Mouse (Mus musculus): Measurements from ENCODE around the gene Map3k12. TPM values are rescaled to one million over a fixed set of nuclear protein-coding genes. Genes with fewer than 3 reads are reported as not detected.

Map3k12 gene
- polyA plus RNA-seq, 1 experiment from 2014 or later: 65.5 TPM

- Histone ChIP-seq H3K27ac (ENCODE audit: low read length) (no peak overlapping the region; the same call in 1 of the 2 replicates), H3K9ac (ENCODE audit: low read depth, low read length) (no peak overlapping the region), H3K4me2 (ENCODE audit: low read length) (no peak overlapping the region), H3K36me3 (ENCODE audit: control insufficient read depth, insufficient read depth, low read length) (peaks cover 54% of the 10 kb centered on the region), H3K4me1 (ENCODE audit: control insufficient read depth, insufficient read depth, low read length) (no peaks in the 10 kb centered on the region), H3K4me3 (ENCODE audit: low read depth, low read length) (no peak overlapping the region), H3K9me3 (replicated peaks; ENCODE audit: control insufficient read depth, low read length, poor library complexity, severe bottlenecking) (no peaks in the 10 kb centered on the region), H3K27me3 (ENCODE audit: control insufficient read depth, insufficient read depth, low read depth, low read length) (no peaks in the 10 kb centered on the region)
- WGBS: 91% methylated on average over 19 of the region's 19 CpGs
- peak; percentile 18; the same call in 1 of the 2 replicates for ATAC-seq
Observed at GRCm38 (mm10) chr15:102501084-102501814, 15.6 kb downstream of the Map3k12 start.

GRCm38 (mm10) chr15:102500479-102500878, 16.4 kb downstream of the Map3k12 start:
- no peak for ATAC-seq
- no peaks in the 10 kb centered on the region for H3K9me3 ChIP-seq (replicated peaks; ENCODE audit: control insufficient read depth, low read length, poor library complexity, severe bottlenecking)
- no peak overlapping the region for H3K4me3 ChIP-seq (ENCODE audit: low read depth, low read length)
- H3K27me3 ChIP-seq (ENCODE audit: control insufficient read depth, insufficient read depth, low read depth, low read length): no peaks in the 10 kb centered on the region
- H3K9ac ChIP-seq (ENCODE audit: low read depth, low read length): no peak overlapping the region
- no peak overlapping the region for H3K4me2 ChIP-seq (ENCODE audit: low read length)
- WGBS: 96% methylated on average over 5 of the region's 5 CpGs
- no peak overlapping the region for H3K27ac ChIP-seq (ENCODE audit: low read length)
- no peaks in the 10 kb centered on the region for H3K4me1 ChIP-seq (ENCODE audit: control insufficient read depth, insufficient read depth, low read length)
- peaks cover 53% of the 10 kb centered on the region for H3K36me3 ChIP-seq (ENCODE audit: control insufficient read depth, insufficient read depth, low read length)

GRCm38 (mm10) chr15:102499851-102500250, 17.0 kb downstream of the Map3k12 start:
- no peak for ATAC-seq
- H3K4me2 ChIP-seq (ENCODE audit: low read length): no peak overlapping the region
- no peaks in the 10 kb centered on the region for H3K27me3 ChIP-seq (ENCODE audit: control insufficient read depth, insufficient read depth, low read depth, low read length)
- no peak overlapping the region for H3K9ac ChIP-seq (ENCODE audit: low read depth, low read length)
- H3K4me1 ChIP-seq (ENCODE audit: control insufficient read depth, insufficient read depth, low read length): no peaks in the 10 kb centered on the region
- no peak overlapping the region for H3K4me3 ChIP-seq (ENCODE audit: low read depth, low read length)
- peaks cover 50% of the 10 kb centered on the region for H3K36me3 ChIP-seq (ENCODE audit: control insufficient read depth, insufficient read depth, low read length)
- H3K9me3 ChIP-seq (replicated peaks; ENCODE audit: control insufficient read depth, low read length, poor library complexity, severe bottlenecking): no peaks in the 10 kb centered on the region
- WGBS: 92% methylated on average over 6 of the region's 6 CpGs
- H3K27ac ChIP-seq (ENCODE audit: low read length): no peak overlapping the region

- no peak overlapping the region for H3K27ac ChIP-seq (ENCODE audit: low read length)
- no peaks in the 10 kb centered on the region for H3K4me1 ChIP-seq (ENCODE audit: control insufficient read depth, insufficient read depth, low read length)
- H3K4me3 ChIP-seq (ENCODE audit: low read depth, low read length): no peak overlapping the region
- WGBS: 74% methylated on average over 3 of the region's 3 CpGs
- no peak for ATAC-seq
- no peak overlapping the region for H3K4me2 ChIP-seq (ENCODE audit: low read length)
- H3K9me3 ChIP-seq (replicated peaks; ENCODE audit: control insufficient read depth, low read length, poor library complexity, severe bottlenecking): no peaks in the 10 kb centered on the region
- H3K36me3 ChIP-seq (ENCODE audit: control insufficient read depth, insufficient read depth, low read length): peaks cover 46% of the 10 kb centered on the region
- no peaks in the 10 kb centered on the region for H3K27me3 ChIP-seq (ENCODE audit: control insufficient read depth, insufficient read depth, low read depth, low read length)
- H3K9ac ChIP-seq (ENCODE audit: low read depth, low read length): no peak overlapping the region
Observed at GRCm38 (mm10) chr15:102499370-102499769, 17.5 kb downstream of the Map3k12 start.

- no peaks in the 10 kb centered on the region for H3K27me3 ChIP-seq (ENCODE audit: control insufficient read depth, insufficient read depth, low read depth, low read length)
- no peaks in the 10 kb centered on the region for H3K9me3 ChIP-seq (replicated peaks; ENCODE audit: control insufficient read depth, low read length, poor library complexity, severe bottlenecking)
- H3K4me1 ChIP-seq (ENCODE audit: control insufficient read depth, insufficient read depth, low read length): no peaks in the 10 kb centered on the region
- H3K9ac ChIP-seq (ENCODE audit: low read depth, low read length): no peak overlapping the region
- H3K4me3 ChIP-seq (ENCODE audit: low read depth, low read length): no peak overlapping the region
- no peak overlapping the region for H3K27ac ChIP-seq (ENCODE audit: low read length)
- no peak for ATAC-seq
- H3K36me3 ChIP-seq (ENCODE audit: control insufficient read depth, insufficient read depth, low read length): peaks cover 46% of the 10 kb centered on the region
- 88% methylated on average over 3 of the region's 3 CpGs for WGBS
- no peak overlapping the region for H3K4me2 ChIP-seq (ENCODE audit: low read length)
Observed at GRCm38 (mm10) chr15:102498322-102498721, 18.5 kb downstream of the Map3k12 start.

GRCm38 (mm10) chr15:102487664-102488063, 29.2 kb downstream of the Map3k12 start:
- H3K27ac ChIP-seq (ENCODE audit: low read length): no peak overlapping the region
- no peak overlapping the region for H3K4me3 ChIP-seq (ENCODE audit: low read depth, low read length)
- no peak overlapping the region for H3K9ac ChIP-seq (ENCODE audit: low read depth, low read length)
- ATAC-seq: no peak
- no peaks in the 10 kb centered on the region for H3K27me3 ChIP-seq (ENCODE audit: control insufficient read depth, insufficient read depth, low read depth, low read length)
- peaks cover 42% of the 10 kb centered on the region for H3K36me3 ChIP-seq (ENCODE audit: control insufficient read depth, insufficient read depth, low read length)
- no peak overlapping the region for H3K4me2 ChIP-seq (ENCODE audit: low read length)
- WGBS: 81% methylated on average over 1 of the region's 1 CpGs
- no peaks in the 10 kb centered on the region for H3K9me3 ChIP-seq (replicated peaks; ENCODE audit: control insufficient read depth, low read length, poor library complexity, severe bottlenecking)
- no peaks in the 10 kb centered on the region for H3K4me1 ChIP-seq (ENCODE audit: control insufficient read depth, insufficient read depth, low read length)

- Histone ChIP-seq H3K27ac (ENCODE audit: low read length) (no peak overlapping the region), H3K27me3 (ENCODE audit: control insufficient read depth, insufficient read depth, low read depth, low read length) (no peaks in the 10 kb centered on the region), H3K4me1 (ENCODE audit: control insufficient read depth, insufficient read depth, low read length) (no peaks in the 10 kb centered on the region), H3K36me3 (ENCODE audit: control insufficient read depth, insufficient read depth, low read length) (peaks cover 43% of the 10 kb centered on the region), H3K4me3 (ENCODE audit: low read depth, low read length) (no peak overlapping the region), H3K9me3 (replicated peaks; ENCODE audit: control insufficient read depth, low read length, poor library complexity, severe bottlenecking) (no peaks in the 10 kb centered on the region), H3K4me2 (ENCODE audit: low read length) (no peak overlapping the region), H3K9ac (ENCODE audit: low read depth, low read length) (no peak overlapping the region)
- 90% methylated on average over 12 of the region's 12 CpGs for WGBS
- ATAC-seq: no peak
Observed at GRCm38 (mm10) chr15:102485853-102486252, 31.0 kb downstream of the Map3k12 start.

GRCm38 (mm10) chr15:102483136-102483535, 33.7 kb downstream of the Map3k12 start:
- no peak for ATAC-seq
- WGBS: 93% methylated on average over 3 of the region's 3 CpGs
- Histone ChIP-seq H3K9me3 (replicated peaks; ENCODE audit: control insufficient read depth, low read length, poor library complexity, severe bottlenecking) (no peaks in the 10 kb centered on the region), H3K4me2 (ENCODE audit: low read length) (no peak overlapping the region), H3K36me3 (ENCODE audit: control insufficient read depth, insufficient read depth, low read length) (peaks cover 39% of the 10 kb centered on the region), H3K27me3 (ENCODE audit: control insufficient read depth, insufficient read depth, low read depth, low read length) (no peaks in the 10 kb centered on the region), H3K9ac (ENCODE audit: low read depth, low read length) (no peak overlapping the region), H3K27ac (ENCODE audit: low read length) (no peak overlapping the region), H3K4me3 (ENCODE audit: low read depth, low read length) (no peak overlapping the region), H3K4me1 (ENCODE audit: control insufficient read depth, insufficient read depth, low read length) (no peaks in the 10 kb centered on the region)

GRCm38 (mm10) chr15:102474520-102474919, 42.3 kb downstream of the Map3k12 start:
- no peaks in the 10 kb centered on the region for H3K27me3 ChIP-seq (ENCODE audit: control insufficient read depth, insufficient read depth, low read depth, low read length)

More at GRCm38 (mm10) chr15:102474520-102474919, 42.3 kb downstream of the Map3k12 start:
- ATAC-seq: no peak
- no peak overlapping the region for H3K4me3 ChIP-seq (ENCODE audit: low read depth, low read length)
- 90% methylated on average over 2 of the region's 2 CpGs for WGBS
- no peak overlapping the region for H3K9ac ChIP-seq (ENCODE audit: low read depth, low read length)
- H3K4me1 ChIP-seq (ENCODE audit: control insufficient read depth, insufficient read depth, low read length): peaks cover 16% of the 10 kb centered on the region
- H3K27ac ChIP-seq (ENCODE audit: low read length): no peak overlapping the region
- peaks cover 26% of the 10 kb centered on the region for H3K36me3 ChIP-seq (ENCODE audit: control insufficient read depth, insufficient read depth, low read length)
- no peaks in the 10 kb centered on the region for H3K9me3 ChIP-seq (replicated peaks; ENCODE audit: control insufficient read depth, low read length, poor library complexity, severe bottlenecking)
- no peak overlapping the region for H3K4me2 ChIP-seq (ENCODE audit: low read length)
